In the genomic region with DNA sequence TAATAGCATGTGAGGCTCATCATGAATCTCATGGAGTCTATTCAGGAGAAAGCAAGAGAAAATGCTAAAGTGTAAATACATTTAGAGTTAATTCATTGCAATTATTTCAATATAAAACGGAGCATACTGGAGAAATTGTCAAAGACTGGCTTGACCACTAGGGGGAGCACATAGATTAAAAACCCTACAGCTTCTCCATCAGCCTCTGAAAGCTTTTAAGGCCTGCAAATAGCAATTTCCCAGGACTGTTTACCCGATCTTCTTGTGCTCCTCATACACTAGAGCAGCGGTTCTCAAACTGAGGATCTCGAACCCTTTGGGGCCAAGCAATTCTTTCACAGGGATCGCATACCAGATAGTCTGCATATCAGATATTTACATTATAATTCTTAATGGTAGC, we compare ENCODE assay signal across 7 mouse cellular contexts.
DNase-seq lines count a peak whose midpoint lies in the region; ATAC-seq lines count a peak whose summit lies in the region.

No protein-coding gene starts in this region.

- peak; percentile 87 for DNase-seq in MN1 (ENCODE audit: low spot score)
- peak; percentile 34 to 70 for DNase-seq in cerebellum, postnatal 36 days
- DNase-seq in heart, adult 9 months (ENCODE audit: low spot score in 2 of 2) = peak; percentile 44 to 72
- peak; percentile 42 to 90 for DNase-seq in layer of hippocampus, adult 18-20 months (ENCODE audit: low spot score in 2 of 2)
- DNase-seq in lung, postnatal 10 days = peak; percentile 81
- peak; percentile 70 for DNase-seq in right cerebral cortex, adult 18-20 months

- peak; percentile 53 for ATAC-seq in CD4-positive, CD25-positive, alpha-beta regulatory T cell, adult 4 months

Comparison
In these comparisons a context has a peak if more than half of its experiments do, and no peak if none do; other contexts are left out.
1. Peak in every context shown above with its lines: DNase-seq and ATAC-seq.